Comparison of ENCODE assay signal across 20 mouse cellular contexts in genomic region chr1:132595741-132596140, GRCm38 (mm10). TPM values are rescaled to one million over a fixed set of nuclear protein-coding genes. Genes with fewer than 3 reads are reported as not detected.
DNase-seq lines count a peak whose midpoint lies in the region; ATAC-seq lines count a peak whose summit lies in the region.
"Had no signal": no experiment of that assay in that cellular context is flagged by ENCODE, and none has a peak within 500 bp of the region (broad histone marks: within the 10 kb centered on the region; RNA-seq: fewer than 3 reads in every experiment).

No protein-coding gene starts in this region.

- 45% methylated on average over 6 of the region's 6 CpGs for WGBS in midbrain, embryonic 16.5 days

- H3K4me3 ChIP-seq in midbrain, embryonic 16.5 days (ENCODE audit: low read depth, low read length), result no peak overlapping the region
- H3K4me3 ChIP-seq: embryonic facial prominence, embryonic 15.5 days; erythroblast, embryonic 14.5 days; forebrain, embryonic 10.5 days; heart, embryonic 10.5 days; heart, embryonic 15.5 days; hindbrain, embryonic 13.5 days had no signal

- H3K4me1 ChIP-seq in midbrain, embryonic 16.5 days (ENCODE audit: control insufficient read depth, insufficient read depth, low read length), result peaks cover 5% of the 10 kb centered on the region; the same call in 1 of the 2 replicates
- H3K4me1 ChIP-seq: heart, embryonic 15.5 days had no signal

- H3K36me3 ChIP-seq in midbrain, embryonic 16.5 days (ENCODE audit: control insufficient read depth, insufficient read depth, low read length), result peaks cover 23% of the 10 kb centered on the region
- H3K36me3 ChIP-seq: embryonic facial prominence, embryonic 15.5 days; forebrain, embryonic 10.5 days; G1E; heart, embryonic 10.5 days; heart, embryonic 15.5 days had no signal

- peak; percentile 58 for DNase-seq in embryo, embryonic 10.5 days (ENCODE audit: low spot score)
- no peak for DNase-seq in embryo, embryonic 10 days (ENCODE audit: low spot score)
- peak; percentile 12 for DNase-seq in kidney, postnatal 14 days
- no peak for DNase-seq in kidney, postnatal 25 days
- peak; percentile 73 for DNase-seq in R1 (ENCODE audit: low read depth, low spot score)
- DNase-seq: adrenal gland, postnatal 10 days; gastrocnemius, postnatal 36 days; heart, adult 11 months; heart, postnatal 14 days; kidney, adult 11 months had no signal

- ATAC-seq in midbrain, embryonic 16.5 days, result no peak
- ATAC-seq: forebrain, embryonic 14.5 days; hindbrain, postnatal 0 days had no signal

- no peak overlapping the region for H3K27ac ChIP-seq in midbrain, embryonic 16.5 days (ENCODE audit: low read length)
- H3K27ac ChIP-seq: embryonic facial prominence, embryonic 15.5 days; forebrain, embryonic 10.5 days; heart, embryonic 15.5 days; hindbrain, embryonic 13.5 days; hindbrain, postnatal 0 days had no signal

- H3K4me2 ChIP-seq in midbrain, embryonic 16.5 days (ENCODE audit: low read length), result no peak overlapping the region
- H3K4me2 ChIP-seq: embryonic facial prominence, embryonic 15.5 days; heart, embryonic 15.5 days; hindbrain, embryonic 13.5 days had no signal

- H3K9ac ChIP-seq in midbrain, embryonic 16.5 days (ENCODE audit: low read depth, low read length), result no peak overlapping the region
- H3K9ac ChIP-seq: embryonic facial prominence, embryonic 15.5 days; heart, embryonic 15.5 days; hindbrain, embryonic 13.5 days had no signal

- no peaks in the 10 kb centered on the region for H3K9me3 ChIP-seq in midbrain, embryonic 16.5 days (replicated peaks; ENCODE audit: control insufficient read depth, low read length, poor library complexity, severe bottlenecking)
- H3K9me3 ChIP-seq: embryonic facial prominence, embryonic 15.5 days; forebrain, embryonic 10.5 days; G1E; heart, embryonic 10.5 days; heart, embryonic 15.5 days; hindbrain, embryonic 13.5 days had no signal

- H3K27me3 ChIP-seq in midbrain, embryonic 16.5 days (ENCODE audit: control insufficient read depth, insufficient read depth, low read depth, low read length), result no peaks in the 10 kb centered on the region
- H3K27me3 ChIP-seq: hindbrain, embryonic 13.5 days had no signal

RNA-seq across cellular contexts. Expression of gene Cntn2, which starts 52.7 kb away (rescaled TPM):
- 28.2 and 34.6 TPM in 2 replicates for polyA plus RNA-seq in midbrain, embryonic 16.5 days (2015; fragmentation: Nextera tagmentation; extraction: Ambion mirVana)
- polyA plus RNA-seq: G1E had no signal

Comparison
In these comparisons a context has a peak if more than half of its experiments do, and no peak if none do; other contexts are left out.
1. DNase-seq: peak in embryo, embryonic 10.5 days (single experiment), kidney, postnatal 14 days (single experiment) and R1 (single experiment); none in embryo, embryonic 10 days (single experiment) and kidney, postnatal 25 days (0 of 2).